Mouse (Mus musculus) heart, postnatal 14 days (tissue): ENCODE data around the gene Slc26a8. TPM values are rescaled to one million over a fixed set of nuclear protein-coding genes. Genes with fewer than 3 reads are reported as not detected.
A peak's percentile ranks its signal among the peaks of the same experiment; 100 is the strongest.

Experiments used
- DNase-seq, 2 experiments: peaks; one replicate each; pipeline ENCODE4 v3.0.0; 2021 to 2022
- intact Hi-C: fragments of 180-260 bp; cut with DNase I; formaldehyde crosslinking; loops from one replicate; pipeline ENCODE4 v1.15.1; 2025
- total RNA-seq, 2 experiments: library from RNA; stranded (reverse); gene quantifications; 2 replicates each; pipeline ENCODE4 v1.2.3; 2021

Slc26a8 gene
- total RNA-seq, 2 experiments from 2014 or later = 0.59 to 0.62 TPM

- intact Hi-C loops = no loop called here
- DNase-seq = no peak
Measured at GRCm38 (mm10) chr17:28701171-28701570, 11.1 kb upstream of the Slc26a8 start.

DNA sequence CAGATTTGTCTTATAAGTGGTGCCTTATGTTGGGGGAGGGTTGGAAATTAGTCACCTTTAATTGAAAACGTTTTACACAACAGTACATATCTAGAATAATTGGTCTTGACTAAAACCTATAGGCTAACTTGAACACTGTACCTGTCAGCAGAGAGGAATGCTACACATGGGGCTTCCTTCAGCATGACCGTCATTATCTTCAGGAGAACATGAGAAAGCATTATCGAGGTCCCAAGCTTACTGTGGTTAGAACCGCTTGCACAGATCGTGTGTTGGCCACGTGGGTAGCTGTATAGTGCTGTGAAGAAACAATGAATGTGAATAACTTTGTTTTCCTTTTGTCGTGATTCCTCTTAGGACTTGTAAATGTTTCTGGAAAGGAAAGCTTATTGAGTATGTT lies 9.8 kb upstream of the Slc26a8 start:
- intact Hi-C loops = no loop called here
- DNase-seq = no peak

DNA sequence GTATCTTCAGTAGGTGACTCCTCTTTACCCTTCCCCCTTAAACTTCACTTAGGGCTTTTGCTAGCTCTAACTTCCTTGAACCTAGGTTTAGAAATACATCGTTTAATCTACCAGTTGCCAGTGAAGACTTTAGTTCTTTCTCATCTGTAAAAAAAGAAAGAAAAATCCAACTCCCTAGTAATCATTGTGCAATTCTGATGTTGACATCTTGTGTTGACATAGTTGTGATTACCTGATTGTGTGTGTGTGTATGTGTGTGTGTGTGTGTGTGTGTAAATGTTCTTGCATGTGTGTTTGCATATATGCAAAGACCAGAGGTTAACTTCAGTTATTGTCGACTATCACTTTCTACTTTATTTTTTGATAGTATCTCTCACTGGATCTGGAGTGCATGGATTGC lies 8.6 kb upstream of the Slc26a8 start:
- intact Hi-C loops = no loop called here
- no peak for DNase-seq

DNA sequence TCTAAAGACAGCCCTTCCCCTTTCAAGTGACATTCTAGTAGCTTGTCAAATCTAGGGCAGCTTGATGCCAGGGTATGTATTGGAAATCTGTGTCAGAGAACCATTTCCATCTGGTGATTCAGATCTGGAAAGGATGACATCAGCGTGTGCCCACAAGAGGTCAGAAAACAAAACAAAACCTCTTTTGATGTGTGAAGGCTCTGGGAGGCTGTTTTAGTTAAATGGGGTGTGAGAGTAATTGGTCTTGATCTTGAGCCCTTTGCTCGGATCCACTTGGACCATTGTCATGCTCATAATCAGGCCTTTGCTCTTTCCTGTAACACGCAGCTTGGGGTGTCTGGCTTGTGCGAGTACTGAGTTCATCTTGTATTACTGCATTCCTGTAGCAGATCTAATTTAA lies 8.2 kb upstream of the Slc26a8 start:
- DNase-seq = no peak
- intact Hi-C loops = no loop called here

DNA sequence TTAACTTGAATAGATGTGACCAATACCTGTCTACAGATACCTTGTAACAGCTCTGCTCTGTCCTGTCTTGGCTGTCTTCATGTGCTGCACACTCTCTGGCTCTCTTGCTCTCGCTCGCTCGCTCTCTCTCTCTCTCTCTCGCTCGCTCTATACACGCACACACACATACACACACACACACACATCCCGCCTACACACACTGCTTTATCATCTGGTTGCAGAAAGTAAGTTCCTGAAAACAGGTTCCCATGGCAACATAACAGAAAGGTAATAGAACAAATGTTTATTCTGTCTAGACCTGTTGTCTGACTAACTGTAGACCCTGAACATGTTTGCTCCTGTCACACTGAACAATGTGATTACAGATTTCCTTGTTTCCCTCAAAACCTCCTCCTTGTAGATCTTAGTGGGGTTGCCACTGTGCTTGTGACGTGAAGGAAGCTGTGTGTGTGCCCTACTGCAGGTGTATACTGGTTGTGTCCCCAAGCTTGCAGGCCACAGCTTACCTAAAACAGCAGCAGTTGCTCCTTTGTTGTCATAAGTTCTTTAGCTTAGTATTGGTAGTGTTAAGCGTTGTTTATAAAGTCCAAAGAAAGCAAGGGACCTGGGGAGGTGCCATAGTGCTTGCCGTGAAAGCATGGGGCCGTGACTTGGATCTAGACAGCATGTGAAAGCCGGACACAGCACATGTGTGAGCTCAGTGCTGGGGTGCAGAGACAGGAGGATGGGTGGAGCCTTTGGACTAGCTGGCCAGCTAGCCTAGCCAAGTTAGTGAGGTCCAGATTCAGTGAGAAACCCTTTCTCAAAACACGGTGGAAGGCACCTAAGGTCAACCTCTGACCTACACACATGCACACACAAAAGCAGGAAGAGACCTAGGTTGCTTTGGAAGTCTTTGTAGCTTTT lies 7.5 kb upstream of the Slc26a8 start:
- DNase-seq = peak; percentile 26 to 39
- intact Hi-C loops = no loop called here

GRCm38 (mm10) chr17:28696641-28697040 lies 6.6 kb upstream of the Slc26a8 start:
- no peak for DNase-seq
- intact Hi-C loops = no loop called here

- DNase-seq = no peak
- intact Hi-C loops = loop anchor here (5.0 kb wide), 4 partner anchors 32 to 327 kb away; partner anchors contain the start of gene AC170998.1
Measured at GRCm38 (mm10) chr17:28694832-28695231, 4.8 kb upstream of the Slc26a8 start.

DNA sequence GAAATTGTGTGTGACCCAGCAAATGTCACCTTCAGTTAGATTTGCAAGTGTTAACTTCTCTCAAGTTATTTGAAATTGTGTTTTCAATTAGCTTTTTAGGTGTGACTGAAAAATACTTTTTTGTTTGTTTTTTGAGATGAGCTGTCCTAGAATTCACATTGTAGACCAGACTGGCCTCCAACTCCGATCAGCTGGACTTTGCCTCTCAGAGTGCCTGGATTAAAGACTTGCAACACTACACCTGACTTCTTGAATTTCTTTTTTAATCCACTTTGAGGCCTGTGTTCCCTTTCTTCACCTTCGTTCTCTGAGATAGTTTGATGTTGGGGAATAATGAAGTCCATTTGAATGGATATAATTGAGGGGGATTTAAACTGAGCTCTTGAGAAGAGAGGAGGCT lies 4.0 kb upstream of the Slc26a8 start:
- DNase-seq = no peak
- intact Hi-C loops = loop anchor here (5.0 kb wide), 4 partner anchors 33 to 328 kb away; partner anchors contain the start of gene AC170998.1

DNA sequence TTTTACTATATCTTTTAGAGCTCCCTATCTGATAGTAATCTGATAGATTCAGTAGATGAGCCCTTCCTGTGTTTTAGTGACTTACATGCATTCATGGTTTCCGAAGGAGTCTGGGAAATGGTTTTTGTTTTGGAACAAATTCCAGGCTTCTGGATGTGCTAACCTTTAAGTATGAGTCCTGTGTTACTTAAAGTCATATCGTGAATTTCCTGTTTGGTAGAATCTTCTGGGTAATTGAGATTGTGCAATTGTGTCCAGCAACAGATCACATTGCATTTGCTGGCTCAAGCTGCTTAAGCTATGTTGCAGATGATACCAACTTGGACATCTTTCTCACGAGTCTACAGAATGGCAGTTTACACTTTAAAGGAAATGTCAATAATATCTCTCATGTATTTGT lies 3.1 kb upstream of the Slc26a8 start:
- intact Hi-C loops = loop anchor here (2.0 to 5.0 kb wide), 6 partner anchors 20 to 329 kb away; partner anchors contain the start of genes AC170998.1 and Brpf3
- no peak for DNase-seq

DNA sequence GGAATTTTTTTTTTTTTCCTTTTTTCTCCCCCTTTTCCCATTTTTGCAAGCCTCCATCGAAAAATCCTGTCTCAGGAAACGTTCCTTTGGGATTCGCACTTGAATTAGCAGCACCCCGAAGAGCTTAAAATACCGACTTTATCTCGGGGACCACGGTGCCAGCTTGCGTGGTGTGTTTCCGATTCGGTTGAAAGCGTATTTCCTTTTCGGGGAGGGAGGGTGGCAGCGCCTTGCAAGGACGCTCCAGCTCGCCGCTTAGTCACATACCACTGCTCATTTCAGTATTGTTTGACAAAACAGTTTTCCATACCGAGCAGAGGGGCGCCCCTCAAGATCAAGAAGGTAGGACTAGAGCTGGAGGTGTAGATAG lies 2.3 kb upstream of the Slc26a8 start:
- intact Hi-C loops = loop anchor here (2.0 to 5.0 kb wide), 6 partner anchors 20 to 330 kb away; partner anchors contain the start of genes AC170998.1 and Brpf3
- DNase-seq = peak; percentile 50 to 52

- intact Hi-C loops = loop anchor here (1.0 to 5.0 kb wide), 8 partner anchors 21 to 330 kb away; partner anchors contain the start of genes AC170998.1 and Brpf3
- peak; percentile 64 to 70 for DNase-seq
Measured at GRCm38 (mm10) chr17:28691687-28692340, 1.8 kb upstream of the Slc26a8 start.

- intact Hi-C loops = loop anchor here (1.0 to 5.0 kb wide), 6 partner anchors 36 to 331 kb away; partner anchors contain the start of gene AC170998.1
- peak; percentile 100 for DNase-seq
Measured at GRCm38 (mm10) chr17:28690776-28691686, 998 bp upstream of the Slc26a8 start, which contains the start of gene Mapk14. Gene Mapk14, plus strand, starts transcription at chr17:28691329.

- intact Hi-C loops = no loop called here
- no peak for DNase-seq
Measured at GRCm38 (mm10) chr17:28687354-28687753, 2.7 kb downstream of the Slc26a8 start.

DNA sequence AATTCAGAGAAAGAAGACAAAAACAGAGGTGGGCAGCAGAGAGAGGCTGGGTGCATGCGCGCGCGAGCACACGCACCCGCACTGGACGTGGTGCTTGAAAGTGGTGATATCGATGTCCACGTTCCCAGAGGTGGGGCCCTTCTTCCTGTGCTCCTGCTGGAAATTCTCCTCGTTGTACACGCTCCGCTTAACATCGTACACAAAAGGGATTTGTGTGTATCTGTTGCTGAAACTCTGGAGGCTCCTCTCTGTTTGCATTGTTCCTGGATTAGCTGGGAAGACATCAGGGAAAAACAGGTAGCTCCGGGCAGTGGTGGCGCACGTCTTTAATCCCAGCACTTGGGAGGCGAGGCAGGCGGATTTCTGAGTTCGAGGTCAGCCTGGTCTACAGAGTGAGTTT lies 5.4 kb downstream of the Slc26a8 start:
- intact Hi-C loops = no loop called here
- DNase-seq = no peak

- no peak for DNase-seq
- intact Hi-C loops = no loop called here
Measured at GRCm38 (mm10) chr17:28683601-28684000, 6.4 kb downstream of the Slc26a8 start.

- no peak for DNase-seq
- intact Hi-C loops = no loop called here
Measured at GRCm38 (mm10) chr17:28682311-28683084, 7.5 kb downstream of the Slc26a8 start.

GRCm38 (mm10) chr17:28659564-28659963 lies 30.5 kb downstream of the Slc26a8 start:
- intact Hi-C loops = no loop called here
- no peak for DNase-seq

DNA sequence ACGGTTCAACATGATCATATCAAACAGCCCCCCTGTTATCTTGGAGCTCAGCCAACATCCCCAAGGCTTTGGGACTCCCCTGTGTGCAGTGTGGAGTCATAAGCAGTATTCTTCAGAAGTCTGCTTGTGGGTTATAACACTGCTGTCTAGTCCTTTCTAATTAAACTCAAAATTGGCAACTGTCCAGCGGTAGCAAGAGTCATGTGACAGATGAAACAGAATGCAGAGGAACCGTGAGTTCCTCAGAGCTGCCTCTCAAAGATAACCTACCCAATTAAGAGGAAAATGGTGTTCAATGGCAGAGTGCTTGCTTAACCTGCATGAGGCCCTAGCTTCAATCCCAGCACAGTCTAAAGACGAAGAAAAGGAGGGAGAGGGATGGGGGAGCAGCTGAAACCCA lies 32.1 kb downstream of the Slc26a8 start:
- no peak for DNase-seq
- intact Hi-C loops = no loop called here

- intact Hi-C loops = no loop called here
- peak in 1 of 2 experiments; percentile 16 for DNase-seq
Measured at GRCm38 (mm10) chr17:28650268-28650667, 39.8 kb downstream of the Slc26a8 start.
